Mouse (Mus musculus) erythroblast, embryonic 14.5 days (primary cell): Measurements from ENCODE around the gene Lrrc4c. TPM values are rescaled to one million over a fixed set of nuclear protein-coding genes. Genes with fewer than 3 reads are reported as not detected.

Source experiments
- H3K27me3 ChIP-seq: 2 replicates; pipeline ENCODE4 v1.6.1; 2012; ENCODE audit warnings: inconsistent platforms; ENCODE audit not compliant: control insufficient read depth
- H3K36me3 ChIP-seq: 2 replicates; pipeline ENCODE4 v1.6.1; 2012; ENCODE audit warnings: mild to moderate bottlenecking, inconsistent platforms; ENCODE audit not compliant: control insufficient read depth
- H3K4me1 ChIP-seq: 2 replicates; pipeline ENCODE4 v1.6.1; 2012; ENCODE audit warnings: inconsistent platforms; ENCODE audit not compliant: control insufficient read depth
- H3K4me3 ChIP-seq: replicated peaks from 2 replicates; pipeline ENCODE3; 2012; ENCODE audit warnings: moderate library complexity, mild to moderate bottlenecking, inconsistent platforms
- H3K9me3 ChIP-seq: 2 replicates; pipeline ENCODE4 v1.6.1; 2012; ENCODE audit warnings: low read length, inconsistent platforms, mixed read lengths; ENCODE audit not compliant: control insufficient read depth
- GATA1 ChIP-seq: IDR thresholded peaks from 2 replicates; pipeline ENCODE4 v1.6.1; 2012; ENCODE audit warnings: low read length, inconsistent platforms, mixed read lengths
- TAL1 ChIP-seq: IDR thresholded peaks from 3 replicates; pipeline ENCODE4 v1.6.1; 2012; ENCODE audit warnings: low read length, inconsistent platforms, mixed read lengths
- polyA plus RNA-seq: library from polyadenylated mRNA; stranded (reverse); fragments of >175 nt; gene quantifications from 2 replicates; pipeline ENCODE4 v1.2.3, GENCODE M21; 2012

Gene Lrrc4c
- polyA plus RNA-seq, 1 experiment, result not detected

GRCm38 (mm10) chr2:96585665-96586064, 267.7 kb downstream of the Lrrc4c start:
- no peaks in the 10 kb centered on the region for H3K4me1 ChIP-seq
- no peaks in the 10 kb centered on the region; the same call in 1 of the 2 replicates for H3K9me3 ChIP-seq
- H3K36me3 ChIP-seq, result no peaks in the 10 kb centered on the region
- no peaks in the 10 kb centered on the region for H3K27me3 ChIP-seq
- TF ChIP-seq TAL1, result no peak
- no peak for TF ChIP-seq GATA1
- H3K4me3 ChIP-seq, result no peak overlapping the region

DNA sequence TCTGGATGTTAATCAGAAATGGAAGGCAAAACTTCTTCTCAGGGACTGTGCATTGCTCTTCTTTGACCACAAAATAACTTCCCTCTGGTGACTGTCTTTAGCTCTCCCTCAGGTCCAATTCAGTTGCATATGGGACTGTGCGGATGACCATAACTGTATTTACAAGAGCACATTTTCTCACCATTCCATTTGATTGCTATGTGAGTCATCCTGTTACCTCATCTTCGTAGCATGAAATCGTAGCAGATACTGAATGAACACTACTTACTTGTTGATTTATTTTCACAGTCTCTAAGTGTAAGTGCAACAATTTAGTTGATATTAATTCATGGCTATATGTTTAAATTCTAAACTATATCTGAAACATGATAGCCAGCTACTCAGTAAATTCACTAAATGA, 286.8 kb downstream of the Lrrc4c start:
- Histone ChIP-seq H3K4me3 (no peak overlapping the region), H3K4me1 (no peaks in the 10 kb centered on the region)
- no peak for TF ChIP-seq TAL1
- TF ChIP-seq GATA1, result no peak

GRCm38 (mm10) chr2:96614121-96614520, 296.2 kb downstream of the Lrrc4c start:
- no peaks in the 10 kb centered on the region for H3K27me3 ChIP-seq
- H3K36me3 ChIP-seq, result no peaks in the 10 kb centered on the region
- no peak overlapping the region for H3K4me3 ChIP-seq
- no peak for TF ChIP-seq TAL1
- no peak for TF ChIP-seq GATA1
- H3K4me1 ChIP-seq, result no peaks in the 10 kb centered on the region
- H3K9me3 ChIP-seq, result no peaks in the 10 kb centered on the region

More for the DNA sequence above, 286.8 kb downstream of the Lrrc4c start:
- no peaks in the 10 kb centered on the region for H3K27me3 ChIP-seq
- H3K9me3 ChIP-seq, result no peaks in the 10 kb centered on the region
- no peaks in the 10 kb centered on the region for H3K36me3 ChIP-seq

- no peak overlapping the region for H3K4me3 ChIP-seq
- no peaks in the 10 kb centered on the region for H3K36me3 ChIP-seq
- no peaks in the 10 kb centered on the region for H3K4me1 ChIP-seq
- no peaks in the 10 kb centered on the region for H3K9me3 ChIP-seq
- TF ChIP-seq TAL1, result no peak
- no peaks in the 10 kb centered on the region for H3K27me3 ChIP-seq
Measured at GRCm38 (mm10) chr2:96618691-96619205, 300.8 kb downstream of the Lrrc4c start.

- no peak for TF ChIP-seq GATA1
- TF ChIP-seq TAL1, result no peak
- Histone ChIP-seq H3K27me3 (no peaks in the 10 kb centered on the region), H3K36me3 (no peaks in the 10 kb centered on the region), H3K4me3 (no peak overlapping the region), H3K9me3 (no peaks in the 10 kb centered on the region; the same call in 1 of the 2 replicates), H3K4me1 (no peaks in the 10 kb centered on the region)
Measured at GRCm38 (mm10) chr2:96667113-96667512, 349.1 kb downstream of the Lrrc4c start.

GRCm38 (mm10) chr2:96681806-96682205, 363.8 kb downstream of the Lrrc4c start:
- Histone ChIP-seq H3K36me3 (no peaks in the 10 kb centered on the region), H3K9me3 (no peaks in the 10 kb centered on the region), H3K4me3 (no peak overlapping the region), H3K27me3 (no peaks in the 10 kb centered on the region), H3K4me1 (no peaks in the 10 kb centered on the region)
- TF ChIP-seq GATA1 (no peak), TAL1 (no peak)

DNA sequence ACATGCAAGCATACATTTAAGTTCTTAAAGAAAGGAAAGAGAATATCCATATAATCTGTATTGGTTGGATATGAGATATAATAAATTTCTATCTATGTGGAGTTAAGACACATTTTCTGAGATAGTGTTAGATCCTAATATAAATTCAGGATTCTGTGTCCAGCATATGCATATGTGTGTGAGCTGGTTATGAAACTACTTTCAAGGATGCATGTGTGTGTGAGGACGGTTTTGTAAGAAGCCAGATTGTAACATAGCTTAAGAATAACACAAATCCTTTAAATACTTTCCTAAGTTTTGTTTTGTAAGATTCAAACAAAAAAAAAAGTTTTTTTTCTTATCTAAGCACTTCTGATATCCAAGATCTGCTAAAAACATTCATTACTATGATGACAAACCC, 367.4 kb downstream of the Lrrc4c start:
- no peaks in the 10 kb centered on the region for H3K36me3 ChIP-seq
- TF ChIP-seq GATA1 (no peak), TAL1 (no peak)

DNA sequence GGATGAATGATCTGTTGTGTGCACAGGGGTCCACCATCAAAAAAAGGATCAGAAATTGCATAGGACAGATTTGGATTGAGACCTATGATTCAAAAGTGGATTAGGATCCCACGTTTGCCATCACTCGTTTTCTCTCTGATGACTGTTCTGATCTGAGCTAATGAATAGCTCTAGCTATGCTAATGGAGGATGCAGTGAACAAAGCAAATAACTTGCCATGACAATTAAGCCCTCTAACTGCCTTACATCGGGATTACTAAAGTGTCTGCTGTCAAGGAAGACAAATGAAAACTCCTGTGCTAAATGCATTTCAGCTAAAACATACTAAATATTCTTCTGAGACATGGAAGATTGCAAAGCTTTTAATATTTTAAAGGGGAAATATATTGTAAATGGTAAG, 387.0 kb downstream of the Lrrc4c start:
- Histone ChIP-seq H3K9me3 (no peaks in the 10 kb centered on the region), H3K4me3 (no peak overlapping the region), H3K4me1 (no peaks in the 10 kb centered on the region), H3K27me3 (no peaks in the 10 kb centered on the region), H3K36me3 (no peaks in the 10 kb centered on the region)
- TF ChIP-seq TAL1, result no peak
- TF ChIP-seq GATA1, result no peak

More for the DNA sequence above, 367.4 kb downstream of the Lrrc4c start:
- H3K9me3 ChIP-seq, result peaks cover 2% of the 10 kb centered on the region; the same call in 1 of the 2 replicates
- H3K4me1 ChIP-seq, result no peaks in the 10 kb centered on the region
- H3K27me3 ChIP-seq, result no peaks in the 10 kb centered on the region
- H3K4me3 ChIP-seq, result no peak overlapping the region

DNA sequence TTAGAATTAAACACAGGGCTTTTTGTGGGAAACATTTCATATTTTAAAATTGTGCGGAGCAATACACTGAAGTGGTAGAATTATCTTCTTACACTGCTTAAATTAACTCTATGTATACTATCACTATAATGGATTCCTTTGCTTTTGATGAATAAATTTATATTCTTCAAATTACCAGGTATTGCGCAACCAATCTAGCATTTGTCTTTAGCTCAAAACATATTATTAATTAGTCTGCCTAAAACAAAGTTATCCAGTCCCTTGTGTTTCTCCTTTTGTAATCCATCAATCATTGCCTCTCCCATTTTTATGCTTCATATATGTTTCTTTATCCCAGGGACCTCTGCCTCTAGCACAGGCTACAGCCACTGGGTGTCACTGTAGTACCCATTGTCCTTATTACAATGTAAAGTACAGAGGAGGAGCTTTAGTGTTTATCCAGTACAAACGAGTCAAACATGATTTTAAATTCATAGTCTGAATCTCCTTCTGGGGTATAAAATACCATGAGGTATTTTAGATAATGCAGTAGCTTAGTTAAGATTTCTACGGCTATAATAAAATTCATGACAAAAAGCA, 389.9 kb downstream of the Lrrc4c start:
- Histone ChIP-seq H3K4me1 (no peaks in the 10 kb centered on the region), H3K36me3 (no peaks in the 10 kb centered on the region), H3K9me3 (no peaks in the 10 kb centered on the region), H3K27me3 (no peaks in the 10 kb centered on the region), H3K4me3 (no peak overlapping the region)
- no peak for TF ChIP-seq TAL1

- H3K9me3 ChIP-seq, result no peaks in the 10 kb centered on the region; the same call in 1 of the 2 replicates
- no peak overlapping the region for H3K4me3 ChIP-seq
- TF ChIP-seq TAL1 (no peak), GATA1 (no peak)
- no peaks in the 10 kb centered on the region for H3K36me3 ChIP-seq
- H3K4me1 ChIP-seq, result no peaks in the 10 kb centered on the region
- H3K27me3 ChIP-seq, result no peaks in the 10 kb centered on the region
Measured at GRCm38 (mm10) chr2:96714561-96714960, 396.6 kb downstream of the Lrrc4c start.
